Mouse (Mus musculus) granulocyte monocyte progenitor cell, adult 5-6 weeks (primary cell): ENCODE results near the gene Wdfy3. TPM values are rescaled to one million over a fixed set of nuclear protein-coding genes. Genes with fewer than 3 reads are reported as not detected.
"Not testable (repeated sequence)": the region's sequence is repeated elsewhere in the genome, so short reads cannot be mapped to it uniquely, and the experiment has no call there.

Source experiments
- ATAC-seq: replicated peaks from 2 replicates; pipeline ENCODE4 v1.8.0; 2016; ENCODE audit warnings: mild to moderate bottlenecking, moderate TSS enrichment, inconsistent platforms; ENCODE audit not compliant: poor library complexity, severe bottlenecking
- total RNA-seq, 2 experiments: library from RNA; stranded (forward) in 1 of 2; stranded (reverse) in 1 of 2; fragments of 200-712, 200-1000 nt in 1 of 2; fragments of >200 nt in 1 of 2; fragmentation: Nextera tagmentation in 1 of 2; gene quantifications; 2 replicates each; pipeline ENCODE4 v1.2.3; 2014 to 2017

Wdfy3 gene
- total RNA-seq (2014; fragmentation: Nextera tagmentation), result 11.2 and 15.5 TPM in 2 replicates
- 5.0 and 6.2 TPM in 2 replicates for total RNA-seq (2017)

DNA sequence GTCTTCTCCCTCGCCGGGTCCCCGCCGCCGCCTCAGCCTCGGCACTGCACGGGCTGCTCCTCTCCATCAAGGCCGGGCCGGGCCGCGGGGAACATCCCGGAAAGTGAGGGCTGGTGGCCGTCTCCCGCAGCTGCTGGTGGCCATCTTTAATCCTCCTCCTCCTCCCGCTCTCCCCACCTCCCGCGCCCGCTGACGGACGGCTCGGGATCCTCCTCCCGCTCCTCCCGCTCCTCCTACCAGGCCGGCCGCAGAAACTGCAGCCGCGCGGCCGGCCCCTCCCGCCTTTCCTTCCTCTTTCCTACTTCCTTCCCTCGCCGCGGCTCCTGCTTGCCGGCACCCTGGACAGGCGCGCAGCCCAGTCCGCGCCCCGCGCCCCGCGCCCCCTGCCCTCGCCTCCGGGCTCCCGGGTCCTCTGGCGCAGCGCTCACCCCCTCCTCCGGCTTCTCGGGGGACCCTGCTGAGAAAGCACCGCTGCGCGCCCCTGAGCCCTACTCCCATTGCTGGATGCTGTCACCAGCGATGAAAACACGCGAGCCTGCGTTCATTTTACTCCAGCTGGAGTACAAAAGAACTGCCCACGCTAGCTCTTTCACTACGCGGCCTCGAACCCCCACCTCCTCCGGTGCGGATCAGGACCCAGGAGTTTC is at the start of gene Wdfy3:
Wdfy3 (minus strand) TSS at position 155 of the 647 bp plus-strand sequence.
- ATAC-seq, result peak; percentile 90

DNA sequence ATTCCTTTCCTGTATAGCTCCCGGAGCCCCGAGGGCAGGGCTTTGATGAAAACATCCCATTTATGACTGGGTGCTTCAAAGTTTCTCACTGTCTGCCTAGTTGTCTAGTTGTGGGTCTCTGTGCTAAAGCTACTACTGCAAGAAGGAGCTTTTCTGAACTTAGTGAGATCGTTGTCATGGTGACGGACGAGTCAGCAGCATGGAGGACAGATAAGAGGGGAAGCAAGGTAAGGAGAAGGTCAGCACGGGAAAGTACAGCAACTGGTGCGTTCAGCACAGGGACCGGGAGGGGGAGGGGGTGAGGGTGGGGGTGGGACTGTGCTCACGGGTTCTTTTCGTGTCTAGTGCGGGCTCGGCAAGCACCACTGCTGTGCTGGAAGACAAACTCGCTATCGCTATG is 43.3 kb upstream of the Wdfy3 start:
- ATAC-seq, result no peak

DNA sequence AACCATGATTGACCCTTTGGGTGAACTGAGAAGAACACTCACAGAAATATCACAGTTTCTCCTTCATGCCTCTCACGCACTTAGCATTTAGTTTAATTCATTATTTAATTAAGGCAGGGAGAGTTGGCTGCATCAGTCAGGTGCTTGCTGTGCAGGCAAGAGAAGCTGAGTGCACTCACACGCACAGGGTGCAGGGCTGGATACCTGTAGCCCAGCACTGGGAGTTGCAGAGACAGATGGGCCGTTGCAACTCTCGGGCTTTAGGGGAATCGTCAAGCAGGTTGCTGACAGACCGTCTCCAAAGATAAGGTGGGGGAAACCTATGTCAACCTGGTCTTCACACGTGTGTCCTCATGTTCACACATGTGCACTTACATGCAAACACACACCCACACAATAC is 42.3 kb upstream of the Wdfy3 start:
- ATAC-seq, result no peak

DNA sequence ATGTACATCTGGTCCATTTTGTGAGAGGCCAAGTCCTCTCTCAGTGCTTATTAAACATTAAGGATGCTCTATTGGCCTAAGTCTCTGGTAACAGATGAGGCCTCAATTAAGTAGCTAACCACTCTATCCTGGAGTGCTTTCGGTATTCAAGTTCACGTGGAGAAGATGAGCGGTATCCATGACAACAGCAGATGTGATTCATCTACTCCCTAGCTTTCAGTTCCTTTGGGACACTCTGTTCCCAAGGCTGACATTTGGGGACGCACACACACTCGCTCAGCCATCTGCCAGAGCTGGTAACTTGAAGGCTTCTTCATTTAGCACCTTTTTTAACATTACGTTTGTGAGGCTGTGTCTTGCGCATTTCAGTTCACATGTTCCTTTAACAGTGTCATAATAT is 40.3 kb upstream of the Wdfy3 start:
- ATAC-seq, result no peak

DNA sequence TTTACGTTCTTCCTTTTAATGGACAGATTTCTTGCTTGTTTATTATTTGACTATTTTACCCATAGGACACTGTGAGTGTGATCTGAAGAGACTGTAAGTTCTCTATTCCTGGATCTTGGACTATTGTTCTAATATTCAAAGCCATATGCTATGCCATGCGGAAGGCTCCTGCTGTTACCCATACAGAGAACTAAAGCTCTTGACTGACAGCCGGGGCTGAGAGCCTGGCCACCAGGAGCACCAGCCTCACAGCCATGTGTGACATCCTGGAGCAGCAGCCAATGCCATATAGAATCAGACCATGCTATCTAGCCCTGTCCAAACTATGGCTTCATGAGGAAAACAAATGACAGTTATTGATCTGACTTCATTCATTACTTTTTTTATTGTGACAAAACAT is 36.2 kb upstream of the Wdfy3 start:
- ATAC-seq, result no peak

DNA sequence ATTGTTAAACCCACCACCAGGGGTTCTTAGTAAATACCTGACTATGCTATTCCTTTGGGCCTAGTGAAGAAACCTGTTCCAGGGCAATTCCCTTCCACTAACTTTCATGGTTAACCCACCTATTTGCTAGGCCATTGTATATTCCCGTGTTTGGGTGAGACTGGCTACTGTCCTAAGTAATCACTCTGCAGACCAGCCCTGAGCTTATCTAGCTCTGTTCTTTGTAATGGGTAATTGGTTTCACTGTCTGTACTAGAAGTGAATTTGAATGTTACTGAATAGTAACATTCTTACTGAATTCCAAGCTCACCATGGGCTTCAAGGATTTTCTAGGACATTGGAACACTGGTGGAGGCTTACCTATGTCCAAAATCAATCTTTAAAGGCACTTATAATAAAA is 32.1 kb upstream of the Wdfy3 start:
- not testable (repeated sequence) for ATAC-seq

DNA sequence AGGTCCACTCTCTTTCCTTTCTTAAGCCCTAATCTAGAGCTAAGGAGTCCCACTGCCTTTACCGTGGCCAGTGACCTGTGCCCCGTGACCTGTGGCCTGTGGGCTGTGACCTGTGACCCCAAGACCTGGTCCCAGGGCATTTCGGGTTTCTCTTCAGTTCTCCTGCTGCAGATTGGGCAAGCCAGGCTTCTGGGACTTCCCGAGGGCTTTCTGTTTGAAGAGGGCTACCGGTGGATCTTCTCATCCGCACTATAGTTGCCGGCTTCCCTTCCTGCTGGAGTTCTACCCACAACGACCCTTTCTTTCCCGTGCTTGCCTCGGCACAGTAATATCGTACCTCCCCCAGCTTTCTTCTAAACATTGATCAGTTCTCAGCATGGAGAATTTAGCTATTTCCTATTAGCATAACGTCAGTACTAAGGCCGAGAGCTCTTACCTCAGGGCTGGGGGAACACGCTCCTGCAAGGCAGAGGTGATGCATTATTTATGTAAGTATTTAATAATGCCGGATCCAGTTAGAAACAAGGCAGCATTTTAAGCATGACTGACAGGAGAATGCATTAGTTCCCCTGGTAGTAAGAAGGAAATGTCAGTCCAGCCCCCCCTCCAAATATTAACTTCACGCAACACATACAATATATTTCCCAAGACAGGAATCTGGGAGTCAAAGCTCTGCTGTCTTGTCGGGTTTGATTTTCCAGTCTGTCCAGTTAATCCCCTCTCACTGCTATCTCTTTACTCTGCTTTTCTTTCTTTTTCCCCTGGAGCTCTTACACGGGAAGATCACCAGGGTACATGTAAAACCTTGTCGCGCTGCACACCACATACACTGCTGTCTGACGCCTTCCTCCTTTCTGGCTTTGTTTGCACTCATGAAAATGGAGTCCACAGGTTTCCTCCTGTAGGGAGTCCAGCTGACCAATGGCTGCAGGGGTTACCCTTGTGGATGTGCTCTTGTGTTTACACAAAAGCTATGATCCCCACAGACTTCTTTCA is 30.8 kb upstream of the Wdfy3 start:
- no peak for ATAC-seq

DNA sequence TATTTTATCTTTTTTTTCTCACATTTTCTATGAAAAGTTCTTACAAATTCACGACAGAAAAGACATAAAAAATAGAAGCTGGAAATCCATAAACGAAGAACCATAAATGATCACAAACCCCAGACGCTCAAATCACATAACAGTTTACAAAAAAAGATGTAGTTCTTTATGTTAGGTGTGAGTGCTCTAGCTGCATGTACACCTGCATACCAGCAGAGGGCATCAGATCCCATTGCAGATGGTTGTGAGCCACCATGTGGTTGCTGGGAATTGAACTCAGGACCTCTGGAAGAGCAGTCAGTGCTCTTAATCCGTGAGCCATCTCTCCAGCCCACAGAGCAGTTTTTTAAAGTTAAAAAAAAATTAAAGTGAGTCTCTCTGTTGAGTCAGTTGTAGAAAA is 25.9 kb upstream of the Wdfy3 start:
- no peak for ATAC-seq

DNA sequence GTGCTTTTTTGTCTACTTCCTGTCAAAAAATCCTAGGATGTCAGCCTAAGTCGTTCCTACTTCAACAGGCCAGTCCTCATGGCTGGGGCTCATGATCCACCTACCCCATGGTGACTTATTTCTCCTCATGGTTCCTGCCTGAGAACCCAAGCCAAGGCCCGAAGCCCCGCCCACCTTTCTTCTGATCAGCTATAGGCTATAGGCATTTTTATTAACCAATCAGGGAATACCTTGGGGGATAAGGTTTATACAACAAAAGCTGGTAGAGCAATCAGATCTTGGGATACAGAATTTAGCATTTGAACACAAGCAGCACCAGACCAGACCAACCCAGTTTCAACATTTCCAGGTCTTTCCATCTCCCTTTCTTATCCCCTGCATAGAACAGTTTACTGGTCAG is 21.0 kb upstream of the Wdfy3 start:
- no peak for ATAC-seq

DNA sequence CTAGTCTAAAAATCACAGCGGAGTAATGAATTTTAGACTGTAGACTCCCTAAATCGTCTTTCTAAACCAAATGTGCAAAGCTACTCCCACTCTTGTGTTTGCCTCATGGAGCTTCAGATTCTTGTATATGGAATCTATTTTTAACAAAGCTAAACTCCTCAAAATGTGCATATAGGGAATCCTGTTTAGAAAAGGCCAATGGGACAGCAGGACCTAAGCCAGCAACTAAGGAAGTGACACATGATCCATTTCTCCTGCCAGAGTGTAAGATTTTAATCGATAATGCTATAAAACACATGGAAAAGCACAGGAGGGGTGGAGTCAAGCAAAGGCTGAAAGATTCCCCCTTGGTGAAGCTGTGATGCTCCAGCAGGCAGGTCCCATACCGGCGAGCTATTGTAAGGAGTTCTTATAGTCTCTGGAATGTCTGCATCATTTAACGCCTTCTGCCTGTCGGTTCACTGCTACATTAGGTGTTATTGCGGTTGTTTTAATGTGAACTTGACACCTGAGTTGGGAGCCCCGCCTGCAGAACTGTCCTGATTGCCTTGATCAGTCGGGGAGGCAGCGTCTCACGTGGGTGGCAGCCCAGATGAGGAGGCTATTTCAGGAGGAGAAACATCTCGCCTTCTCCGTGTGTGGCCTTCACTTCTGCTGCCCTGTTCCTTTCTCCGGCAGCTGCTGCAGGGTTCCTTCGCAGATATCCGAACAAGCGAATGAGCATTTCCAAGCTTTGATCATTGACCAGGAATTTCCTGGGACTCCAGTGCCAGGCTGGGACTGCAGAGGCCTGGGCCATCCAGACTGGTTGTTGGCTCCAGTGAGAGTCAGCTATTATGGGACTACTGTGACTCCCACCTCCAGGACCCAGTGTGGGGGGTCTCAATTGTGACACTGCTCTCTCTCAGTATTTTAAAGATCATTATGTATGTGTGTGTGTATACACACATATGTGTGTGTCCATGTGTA is 15.3 kb upstream of the Wdfy3 start:
- no peak for ATAC-seq

DNA sequence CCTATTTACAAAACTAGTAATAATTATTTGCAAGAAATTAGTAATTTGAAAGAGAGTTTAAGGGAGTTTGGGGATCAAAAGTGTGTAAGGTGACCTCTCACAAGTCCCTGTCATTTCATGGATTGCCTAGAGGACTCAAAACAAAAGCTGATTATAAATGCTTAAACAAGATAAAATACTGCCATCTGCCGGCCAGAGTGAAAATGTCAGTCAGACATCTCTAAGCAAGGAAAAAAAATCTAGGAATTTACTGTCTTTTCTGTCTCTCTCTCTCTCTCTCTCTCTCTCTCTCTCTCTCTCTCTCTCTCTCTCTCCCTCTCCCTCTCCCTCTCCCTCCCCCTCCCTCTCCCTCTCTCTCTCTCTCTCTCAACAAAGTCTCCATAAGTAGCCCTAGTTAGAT is 4.4 kb upstream of the Wdfy3 start:
- ATAC-seq, result no peak

DNA sequence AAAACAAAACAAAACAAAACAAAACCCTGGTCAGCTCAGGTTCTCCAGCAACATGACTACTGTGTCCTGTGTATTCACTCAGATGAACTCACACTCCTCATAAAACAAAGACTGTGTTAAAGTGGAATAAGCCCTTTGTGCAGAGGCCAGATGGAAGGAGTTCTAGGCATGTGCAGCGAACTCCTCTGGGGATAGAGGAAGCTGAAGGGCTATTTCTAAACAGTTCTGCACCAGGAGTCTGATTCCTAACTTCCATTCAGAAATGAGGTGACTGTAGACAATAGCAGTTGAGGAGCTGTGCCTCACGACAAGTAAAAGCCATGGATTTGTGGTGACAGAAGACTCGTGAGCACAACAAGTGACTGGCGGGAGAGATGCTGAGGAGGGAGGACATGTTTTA is 2.3 kb upstream of the Wdfy3 start:
- ATAC-seq, result no peak

DNA sequence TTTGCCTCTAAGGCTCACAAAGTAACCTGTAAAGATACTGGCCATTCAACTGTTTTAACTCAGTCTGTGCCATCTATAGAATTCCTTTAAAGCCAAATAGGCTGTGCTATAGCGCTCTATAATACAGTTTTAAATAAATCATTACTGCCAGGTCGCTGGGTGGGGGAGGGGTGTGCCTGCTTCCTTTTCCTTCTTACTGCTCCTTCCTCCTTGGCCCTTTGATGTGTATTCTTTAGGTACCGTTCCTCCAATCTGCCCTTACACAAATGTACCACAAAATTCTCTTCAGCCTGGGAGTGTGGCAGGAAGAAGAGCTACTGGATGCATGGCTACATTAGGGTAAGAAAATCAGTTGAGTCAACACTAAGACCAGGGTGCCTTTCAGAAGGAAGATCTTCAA is 1.5 kb upstream of the Wdfy3 start:
- ATAC-seq, result no peak

DNA sequence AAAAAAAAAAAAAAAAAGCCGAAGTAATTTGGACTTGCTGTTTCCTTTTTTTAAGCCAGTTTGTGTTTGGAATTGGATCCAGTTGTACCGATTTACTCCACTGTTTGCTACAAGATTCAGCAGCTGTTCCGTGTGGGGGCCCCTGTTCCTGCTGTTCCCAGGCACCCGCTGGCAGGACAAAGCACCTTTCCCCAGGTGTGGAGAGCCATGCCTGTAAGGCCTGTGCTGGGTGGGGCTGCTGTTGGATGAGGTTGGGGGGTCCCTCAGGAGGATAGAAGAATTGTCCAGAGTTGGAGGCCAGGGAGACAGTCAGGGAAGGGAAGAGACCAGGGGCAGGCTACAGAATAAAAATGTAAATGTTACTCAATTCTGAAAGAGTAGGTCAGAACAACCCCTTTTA is 1.1 kb upstream of the Wdfy3 start:
- ATAC-seq, result no peak

DNA sequence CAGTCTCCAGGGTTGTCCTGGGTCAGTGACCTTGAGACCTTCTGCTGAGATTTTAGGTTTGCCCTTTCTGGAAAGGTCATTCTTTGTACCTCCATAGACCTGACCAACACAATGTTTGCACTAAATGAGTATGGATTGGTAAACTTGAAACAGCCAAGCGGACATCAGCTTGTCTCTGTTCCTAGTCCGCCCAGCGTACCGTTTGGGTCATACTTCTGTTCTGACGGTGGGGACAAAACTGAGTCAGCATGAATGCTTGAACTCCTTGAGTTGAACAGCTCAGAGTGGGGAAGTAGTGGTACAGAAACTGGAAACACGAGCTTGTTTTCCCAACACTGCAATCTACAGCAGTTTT is 670 bp upstream of the Wdfy3 start:
- ATAC-seq, result peak; percentile 58

DNA sequence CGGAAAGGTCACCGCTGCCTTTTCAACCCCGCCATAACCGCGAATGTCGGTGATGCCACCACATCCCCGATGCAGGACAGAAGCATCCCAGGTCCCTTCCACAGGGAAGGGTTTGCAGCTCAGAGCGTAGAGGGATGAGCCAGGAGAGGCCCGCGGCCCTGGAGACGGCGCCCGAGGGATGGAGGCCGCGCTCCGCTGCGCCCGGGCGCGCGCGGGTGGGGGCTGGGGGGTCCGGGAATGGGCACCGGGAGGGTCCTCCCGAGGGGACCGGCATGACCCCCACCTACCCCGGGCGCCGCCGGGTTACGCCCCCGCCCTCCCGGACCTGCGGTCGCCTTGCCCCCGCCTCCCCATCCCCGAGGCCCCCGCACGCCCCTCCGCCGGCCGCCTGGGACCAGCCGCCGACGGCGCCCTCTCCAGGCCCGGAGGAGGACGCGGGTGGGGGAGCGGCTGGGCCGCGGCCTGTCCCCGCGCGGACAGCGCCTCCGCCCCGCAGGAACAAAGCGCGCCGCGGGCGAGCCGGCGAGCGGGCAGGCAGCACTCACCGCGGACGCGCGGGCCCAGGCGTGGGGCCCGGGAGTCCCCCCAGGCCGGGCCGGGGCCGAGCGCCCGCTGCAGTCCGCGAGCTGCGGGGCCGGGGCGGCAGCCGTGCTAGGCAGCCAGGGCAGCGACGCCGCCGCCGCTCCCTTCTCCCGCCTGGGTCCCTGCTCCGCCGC is 512 bp downstream of the Wdfy3 start:
- ATAC-seq, result peak; percentile 36

DNA sequence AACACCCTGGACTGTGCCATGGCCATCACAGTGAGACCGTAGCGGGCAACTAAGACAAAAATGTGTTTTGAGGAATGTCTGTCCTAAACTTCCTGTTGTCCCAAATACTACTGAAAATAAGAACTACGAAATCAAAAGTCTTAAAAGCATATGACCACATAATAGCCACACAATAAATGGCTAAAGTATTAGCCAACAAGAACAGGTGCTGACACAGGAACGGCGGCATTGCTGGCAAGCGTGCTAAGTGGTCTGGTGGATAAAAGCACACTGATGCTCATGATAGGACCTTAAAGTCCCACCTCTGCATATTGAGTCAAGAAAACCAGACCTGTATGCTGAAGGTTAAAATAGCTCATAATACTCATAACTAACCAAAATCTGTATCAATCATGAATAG is 3.3 kb downstream of the Wdfy3 start:
- ATAC-seq, result no peak

DNA sequence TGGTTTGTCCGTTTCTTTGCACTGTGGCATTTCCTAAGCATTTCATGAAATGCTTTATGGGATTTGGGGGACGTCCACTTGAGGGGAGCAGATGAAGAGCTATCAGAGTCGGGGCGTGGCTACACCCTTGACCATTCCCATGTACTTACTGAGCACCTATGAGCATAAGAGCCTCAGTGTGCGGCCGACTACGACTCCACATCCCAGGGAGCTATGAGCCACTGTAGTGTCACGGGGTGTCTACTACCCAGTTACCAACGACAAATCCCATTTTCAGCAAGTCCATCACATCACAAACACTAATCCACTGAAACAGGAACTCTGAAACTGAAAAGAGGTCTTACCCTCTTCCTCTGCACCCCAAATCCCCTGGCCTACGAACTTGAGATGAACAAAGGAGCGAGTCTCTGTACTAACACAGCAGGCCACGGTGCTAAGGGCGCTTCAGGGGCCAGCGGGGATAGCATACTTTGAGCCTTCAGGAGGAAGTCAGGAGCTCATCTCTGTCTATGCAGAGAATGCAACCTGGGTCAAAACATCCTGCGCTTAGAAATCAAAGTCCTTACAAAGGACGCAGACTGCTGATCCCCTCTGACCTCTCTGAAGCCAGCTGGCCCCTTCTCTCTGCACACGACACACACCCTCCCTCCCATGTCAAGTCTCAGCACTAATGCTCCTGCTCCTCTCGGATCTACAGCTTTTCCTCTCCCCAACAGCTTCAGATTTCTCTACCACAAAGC is 6.5 kb downstream of the Wdfy3 start:
- no peak for ATAC-seq

DNA sequence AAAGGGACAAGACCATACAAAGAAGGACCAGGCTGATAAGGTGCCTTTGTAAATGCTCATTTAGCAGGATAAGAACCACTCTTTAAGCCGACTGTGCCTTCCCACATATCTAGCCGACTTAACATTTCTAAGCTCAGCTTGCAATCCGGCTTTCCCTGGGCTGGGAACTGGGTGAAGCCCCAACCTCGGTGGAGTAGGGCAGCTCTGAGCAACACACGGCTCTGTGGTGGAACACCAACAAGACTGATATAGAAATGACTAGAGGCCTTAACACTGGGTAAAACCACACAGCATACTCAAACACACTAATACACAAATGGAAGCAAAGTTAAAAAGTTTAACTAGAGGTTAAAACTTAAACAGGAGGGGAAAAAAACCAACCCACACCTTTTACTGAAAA is 7.9 kb downstream of the Wdfy3 start:
- no peak for ATAC-seq
